Mouse (Mus musculus) frontal cortex, adult (tissue): ENCODE data around the gene Kif7.
A peak's percentile ranks its signal among the peaks of the same experiment; 100 is the strongest.

Experiments used
- ATAC-seq: cut with Nextera tagmentation; 2 replicates; pipeline ENCODE4 v1.9.2; 2017; ENCODE audit warnings: mild to moderate bottlenecking, moderate library complexity, mixed read lengths; ENCODE audit not compliant: low TSS enrichment

Gene Kif7

DNA sequence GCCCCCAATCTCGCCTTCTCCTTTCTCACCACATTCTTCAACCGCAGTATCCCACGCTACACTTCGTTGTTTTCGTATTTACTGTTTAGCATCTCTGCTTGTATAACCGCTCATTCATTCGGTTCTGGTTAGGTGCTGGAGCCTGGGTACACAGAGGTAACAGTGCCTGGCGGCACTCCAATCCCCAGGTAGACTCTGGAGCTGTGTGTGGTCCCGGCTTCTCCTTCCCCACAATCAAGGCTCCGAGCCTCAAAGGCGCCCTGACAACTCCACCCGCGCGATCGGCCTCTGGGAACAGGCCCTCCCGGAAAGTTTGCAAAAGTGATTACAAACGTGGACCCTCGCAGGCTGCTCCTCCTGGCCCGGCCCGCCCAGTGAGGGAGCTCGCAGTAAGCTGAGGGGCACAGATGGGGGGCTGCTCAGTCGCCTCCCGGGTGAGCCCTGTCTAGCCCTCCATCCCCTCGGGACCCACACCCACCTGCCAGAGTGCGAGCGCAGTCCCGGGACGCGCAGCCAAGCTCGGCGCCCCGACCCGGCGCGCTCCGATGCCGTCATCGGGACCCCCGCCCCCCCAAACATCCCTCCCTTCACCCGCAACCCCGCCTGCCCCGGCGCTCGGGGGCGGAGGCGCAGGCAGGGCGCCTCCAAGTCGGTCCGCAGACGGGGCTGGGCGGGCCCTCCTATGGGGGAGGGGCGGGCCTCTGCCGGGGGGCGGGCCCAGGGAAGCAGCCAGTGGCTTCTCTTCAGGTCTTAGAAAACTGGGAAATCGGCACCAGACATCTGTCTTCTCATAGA, at the start of gene Kif7:
Gene Kif7, minus strand, starts transcription at position 534 of the 795 bp plus-strand sequence.
- no peak for ATAC-seq

DNA sequence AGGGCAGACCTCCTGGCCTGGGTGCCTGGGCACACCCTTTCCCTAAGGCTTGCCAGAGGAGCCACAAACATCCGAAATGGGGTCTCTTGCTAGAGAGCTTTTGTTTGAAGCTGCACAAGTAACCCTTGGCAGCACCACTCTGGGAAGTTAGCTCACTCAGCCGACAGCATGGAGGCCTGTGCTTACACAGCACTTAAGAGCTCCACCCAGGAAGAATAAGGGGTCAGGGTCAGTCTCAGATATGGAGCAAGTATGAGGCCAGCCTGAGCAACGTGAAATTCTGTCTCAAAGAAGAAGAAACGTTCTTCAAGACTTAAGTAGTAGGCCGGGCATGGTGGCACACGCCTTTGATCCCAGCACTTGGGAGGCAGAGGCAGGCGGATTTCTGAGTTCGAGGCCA, 46.6 kb upstream of the Kif7 start:
- no peak for ATAC-seq

DNA sequence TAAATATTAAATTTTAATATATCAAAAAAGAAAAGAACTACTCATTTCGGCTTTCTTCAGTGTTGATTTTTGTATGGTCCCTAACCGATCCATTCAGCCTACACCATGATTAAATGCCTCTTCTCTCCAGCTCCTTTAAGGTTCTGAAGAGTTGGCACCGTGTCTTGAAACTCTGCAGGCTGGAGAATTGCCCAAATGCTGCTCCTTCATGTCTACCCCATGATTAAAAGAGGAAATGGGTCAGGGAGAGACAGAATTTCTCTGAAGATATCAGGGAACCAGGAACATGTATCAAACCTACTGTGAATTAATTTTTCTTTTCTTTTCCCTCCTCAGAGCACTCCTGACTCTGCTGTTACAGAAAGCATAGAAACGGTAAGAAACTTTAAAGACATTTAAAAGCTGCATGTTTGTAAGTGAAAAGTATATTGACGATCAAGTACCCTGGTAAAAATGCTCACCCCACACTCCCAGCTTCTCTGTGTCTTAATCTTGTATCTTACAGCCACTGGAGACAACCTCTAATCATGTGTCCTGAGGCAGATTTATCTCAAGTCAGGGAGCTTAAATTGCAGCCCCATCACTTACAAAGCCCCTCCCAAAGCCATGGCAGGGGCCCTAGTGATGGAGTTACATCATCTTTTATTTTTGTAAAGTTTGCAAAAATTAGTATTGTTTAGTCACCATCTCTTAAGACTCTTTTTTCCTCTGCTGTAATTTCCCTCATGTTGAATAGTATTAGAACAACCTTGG, 45.8 kb upstream of the Kif7 start:
- no peak for ATAC-seq

DNA sequence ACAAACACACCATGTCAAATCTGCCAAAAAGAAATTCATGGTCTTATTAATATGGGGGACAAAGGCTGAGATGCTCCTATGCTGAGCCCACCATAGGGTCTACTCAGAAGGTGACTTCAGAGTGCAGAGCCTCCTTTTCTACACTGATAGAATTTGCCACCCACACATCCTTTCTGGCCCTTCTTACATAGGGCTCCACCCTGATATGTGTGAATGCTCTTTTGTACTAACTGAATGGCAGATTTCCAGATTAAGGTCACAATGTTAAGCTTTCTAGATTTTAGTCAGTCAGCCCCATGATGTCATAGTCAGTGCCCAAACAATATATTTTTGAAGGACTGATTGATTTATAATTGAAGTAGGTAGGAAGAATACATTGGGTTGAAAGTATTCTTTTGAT, 44.2 kb upstream of the Kif7 start:
- ATAC-seq: no peak

DNA sequence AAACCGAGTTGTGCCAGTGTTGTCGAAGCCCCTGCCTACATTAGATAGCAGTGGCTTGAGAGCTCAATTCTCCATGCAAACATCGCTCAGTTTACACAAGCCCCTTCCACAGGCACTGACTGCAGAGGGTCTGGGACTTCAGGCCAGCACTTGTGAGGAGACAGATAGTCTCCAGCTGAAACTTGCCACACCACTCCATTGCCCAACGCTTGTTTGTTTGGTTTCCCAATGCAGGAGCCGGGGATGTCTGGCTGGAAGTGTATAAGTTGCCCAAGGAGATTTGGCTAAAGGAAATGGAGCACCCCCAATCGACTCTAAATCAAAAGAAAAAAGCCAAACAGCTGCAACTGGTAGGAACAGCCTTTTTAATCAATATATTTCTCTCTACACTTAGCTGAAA, 42.7 kb upstream of the Kif7 start:
- no peak for ATAC-seq

DNA sequence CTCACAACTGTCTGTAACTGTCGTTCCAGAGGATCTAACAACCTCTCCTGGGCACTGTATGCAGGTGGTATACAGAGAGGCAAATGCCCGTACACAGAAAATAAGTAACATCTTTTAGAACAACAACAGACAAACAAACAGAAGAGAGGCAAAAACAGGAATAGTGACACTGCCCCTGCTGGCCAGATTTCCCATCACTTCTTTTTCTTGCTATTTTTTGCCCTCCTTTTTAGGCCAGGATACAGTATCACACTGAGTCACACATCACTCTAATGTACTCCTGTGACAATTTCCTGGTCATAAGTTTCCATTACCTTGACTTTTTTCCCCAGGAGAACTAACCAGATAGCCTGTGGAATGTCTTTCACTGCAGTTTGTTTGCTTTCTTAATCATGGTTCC, 40.8 kb upstream of the Kif7 start:
- ATAC-seq: no peak

DNA sequence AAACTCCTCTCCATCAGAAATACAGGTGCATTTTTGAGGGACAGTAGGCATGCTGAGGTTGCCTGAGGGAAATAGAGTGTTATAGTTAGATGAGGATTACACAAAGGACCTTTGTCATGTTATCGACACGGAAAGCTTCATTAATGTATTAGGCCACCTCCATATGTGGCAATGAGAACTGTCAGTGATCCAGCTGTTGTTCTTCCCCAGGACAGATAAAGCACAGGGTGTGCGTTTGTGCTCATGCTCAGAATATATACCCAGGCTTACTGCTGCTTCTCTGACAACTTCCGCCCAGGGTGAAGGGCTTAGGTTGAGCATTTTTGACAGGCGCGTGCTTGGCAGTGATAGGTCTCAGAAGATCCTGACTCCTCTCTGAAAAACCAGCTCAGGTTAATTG, 34.0 kb upstream of the Kif7 start:
- ATAC-seq: no peak

DNA sequence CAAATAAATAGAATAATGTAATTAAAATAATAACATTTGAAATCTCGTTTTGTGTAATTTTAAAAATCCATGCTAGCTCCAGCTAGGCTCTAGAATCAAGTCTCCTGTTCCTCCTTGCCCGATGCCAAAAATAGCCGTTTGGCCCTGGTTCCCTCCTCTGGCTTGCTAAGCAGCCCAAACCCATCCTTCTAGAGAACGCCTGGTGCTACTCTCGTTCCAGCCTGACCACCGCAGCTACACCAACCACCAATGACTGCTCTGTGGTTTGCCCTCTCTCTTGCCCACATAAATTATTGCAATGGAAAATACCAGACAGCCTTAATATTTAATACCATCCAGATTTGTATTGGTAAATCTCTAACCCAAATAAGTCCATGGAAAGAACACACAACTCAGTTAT, 32.1 kb upstream of the Kif7 start:
- no peak for ATAC-seq

DNA sequence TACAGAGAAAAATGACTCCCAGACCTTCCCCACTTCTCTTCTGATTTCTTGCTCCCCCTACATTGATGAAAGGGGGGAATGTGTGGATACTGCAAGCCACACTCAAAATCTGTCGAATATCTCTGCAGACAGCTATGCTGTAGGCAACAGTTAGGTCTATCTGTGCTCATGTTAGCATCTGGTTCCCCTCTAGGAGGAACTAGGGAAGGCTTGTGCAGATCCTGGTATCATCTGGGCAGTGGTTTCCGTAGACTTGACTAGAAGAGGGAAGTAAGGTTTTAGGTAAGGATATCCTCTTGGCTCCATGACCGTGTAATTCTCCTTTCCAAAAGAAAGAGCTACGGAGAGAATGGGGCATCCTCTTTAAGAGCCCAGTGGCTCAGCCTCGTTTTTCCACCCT, 29.1 kb upstream of the Kif7 start:
- no peak for ATAC-seq

DNA sequence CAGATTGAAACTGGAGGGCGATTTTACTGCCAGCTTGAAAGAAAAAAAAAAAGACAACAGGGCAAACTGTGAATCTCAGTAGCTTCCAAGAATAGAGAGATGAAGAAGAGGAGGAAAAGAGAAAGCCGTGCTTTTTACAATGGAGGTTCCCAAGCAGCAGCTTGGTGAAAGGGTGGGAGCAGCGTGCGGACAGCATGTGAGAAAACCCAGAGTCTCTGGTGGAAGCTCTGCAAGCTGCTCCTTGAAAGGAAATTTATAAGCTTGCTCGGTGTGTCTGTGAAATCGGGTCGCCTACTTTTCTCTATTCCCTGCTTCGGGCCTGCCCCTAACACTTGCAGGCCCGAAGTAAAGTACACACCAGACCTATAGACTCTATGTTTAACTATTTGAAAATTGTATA, 28.5 kb upstream of the Kif7 start:
- ATAC-seq: peak; percentile 24; the same call in 1 of the 2 replicates

DNA sequence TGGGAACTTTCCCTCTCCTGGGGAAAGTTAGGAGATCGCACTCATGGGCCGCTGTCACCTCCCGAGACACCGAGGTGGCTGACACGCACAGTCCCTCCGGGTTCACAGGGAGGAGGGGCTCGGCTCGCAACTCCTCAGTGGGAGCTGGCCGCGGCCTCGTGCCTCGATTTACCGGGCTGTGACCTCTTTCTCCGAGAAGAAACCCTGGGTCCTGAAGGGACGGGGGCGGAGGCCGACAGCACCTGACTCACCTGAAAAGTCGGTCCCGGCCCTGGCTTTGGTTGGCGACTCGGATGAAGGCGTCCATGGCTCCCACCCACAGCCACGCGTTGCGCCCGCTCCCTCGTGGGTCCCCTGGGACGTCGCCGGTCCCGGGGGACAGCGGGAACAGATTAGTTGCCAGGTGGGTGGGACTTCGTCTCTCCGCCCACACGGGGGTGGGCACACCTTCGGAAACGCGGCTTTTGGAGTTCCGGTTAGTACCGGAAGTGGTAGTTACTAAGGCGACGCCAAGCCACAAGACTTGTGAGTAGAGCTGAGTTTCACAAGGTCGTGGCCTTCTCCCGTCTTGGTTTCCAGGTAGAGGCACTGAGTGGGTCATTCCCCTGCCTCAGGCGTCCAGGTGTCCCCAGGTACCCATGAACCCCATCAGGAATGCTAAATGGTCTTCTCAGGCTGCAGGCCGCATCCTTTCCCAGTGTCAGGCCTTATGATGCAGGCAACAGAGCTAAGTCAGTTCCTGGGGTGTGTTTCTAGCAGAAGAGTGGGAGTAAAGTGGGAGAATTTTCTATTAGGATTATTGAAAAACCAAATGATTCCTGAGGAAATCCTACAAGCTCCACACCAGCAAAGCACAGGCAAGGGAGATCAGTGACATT, 27.4 kb upstream of the Kif7 start, which contains the start of the genes Pex11a and Wdr93:
Gene Pex11a, minus strand, starts transcription at position 473 of the 878 bp plus-strand sequence.
Gene Wdr93, plus strand, starts transcription at position 505 of the 878 bp plus-strand sequence.
- ATAC-seq: peak; percentile 82

DNA sequence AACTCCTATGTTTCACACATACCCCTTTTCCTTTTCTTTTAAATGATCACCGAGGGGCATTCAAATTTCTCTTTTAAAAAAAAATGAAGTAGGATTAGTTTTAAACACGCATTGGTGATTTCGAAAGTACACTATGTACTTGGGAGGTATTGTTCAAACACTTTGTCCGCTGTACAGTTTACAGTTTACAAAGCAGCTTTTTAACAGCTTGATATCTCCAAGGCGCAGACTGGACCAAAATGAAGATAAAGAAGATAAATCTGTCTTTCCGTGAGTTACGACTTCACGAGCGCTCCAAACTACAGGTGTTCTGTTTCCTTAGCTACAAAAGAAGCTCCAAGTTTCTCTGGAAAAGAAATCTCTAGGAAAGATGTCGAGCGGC, 26.7 kb upstream of the Kif7 start:
- no peak for ATAC-seq

DNA sequence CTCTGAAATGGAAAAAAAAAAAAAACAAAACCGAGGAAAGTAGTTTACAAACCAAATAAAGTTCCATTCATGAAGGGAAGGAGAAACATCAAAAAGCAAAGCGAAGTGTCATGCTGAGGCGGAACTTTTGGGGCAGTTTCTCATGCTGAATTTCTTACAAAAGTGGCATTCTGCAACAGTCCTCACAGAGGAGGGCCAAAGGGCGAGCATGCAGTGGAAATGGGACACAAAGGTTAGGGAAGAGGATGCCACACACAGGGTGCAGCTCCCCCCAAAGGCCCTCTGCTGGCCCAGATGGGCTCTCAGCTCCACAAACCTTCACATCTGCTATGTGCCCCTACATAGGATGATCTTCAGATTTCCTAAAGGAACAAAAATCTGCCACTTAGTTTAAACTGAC, 24.8 kb upstream of the Kif7 start:
- ATAC-seq: no peak

DNA sequence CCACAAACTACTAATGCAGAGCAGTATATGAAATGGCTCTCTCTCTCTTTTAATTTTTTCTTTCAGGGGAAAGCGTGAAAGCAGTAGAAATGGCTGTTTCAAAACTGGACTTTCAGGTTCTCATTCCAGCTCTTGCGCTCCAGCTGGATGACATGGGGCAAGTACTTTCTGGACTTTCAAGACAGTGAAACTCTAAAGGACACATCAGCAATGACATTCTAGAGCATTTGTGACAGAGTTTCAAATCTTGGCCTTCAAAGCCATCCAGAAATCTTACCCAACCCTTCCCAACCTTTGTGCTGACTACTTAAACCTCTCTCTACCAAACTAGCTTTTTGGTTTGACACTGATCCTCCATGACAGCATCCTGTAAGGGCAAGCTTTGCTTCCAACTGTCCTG, 23.4 kb upstream of the Kif7 start:
- ATAC-seq: no peak

DNA sequence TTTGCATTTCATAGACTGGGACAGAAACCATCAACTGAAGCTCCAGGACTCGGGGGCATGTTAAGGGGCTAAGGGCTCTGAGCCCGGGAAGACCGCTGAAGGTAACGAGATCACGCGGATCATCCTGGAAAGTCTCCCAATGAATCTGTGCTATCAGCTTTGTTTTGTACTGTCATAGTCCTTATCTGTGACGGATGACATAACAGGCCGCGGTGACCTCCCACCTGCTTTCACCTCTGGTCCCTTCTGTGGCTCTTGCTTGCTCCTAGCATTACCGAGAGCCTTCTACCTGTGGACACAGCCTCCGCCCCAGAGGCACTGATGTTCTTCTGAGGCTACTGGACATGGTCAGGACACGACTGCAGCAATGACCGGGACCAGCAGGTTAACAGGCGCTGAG, 21.0 kb upstream of the Kif7 start:
- no peak for ATAC-seq

DNA sequence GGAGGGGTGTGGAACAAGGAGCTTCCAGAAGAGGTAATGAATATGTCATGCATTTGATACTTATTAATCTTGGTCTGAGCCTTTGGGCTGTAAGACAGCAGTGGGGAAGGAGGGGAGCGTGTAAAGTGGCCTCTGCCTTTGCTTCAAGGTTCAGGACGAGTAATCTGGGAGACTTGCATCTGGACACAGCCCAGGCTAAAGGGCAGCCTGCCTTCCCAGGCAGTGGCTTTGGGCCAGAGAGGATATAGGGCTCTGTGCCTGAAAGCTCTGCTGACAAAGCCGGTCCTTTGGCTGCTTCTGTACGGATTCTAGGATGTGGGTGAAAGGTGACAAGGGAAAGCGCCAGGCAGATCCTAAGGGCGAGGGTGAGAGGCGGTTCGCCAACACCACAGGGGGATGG, 19.0 kb upstream of the Kif7 start:
- ATAC-seq: no peak

DNA sequence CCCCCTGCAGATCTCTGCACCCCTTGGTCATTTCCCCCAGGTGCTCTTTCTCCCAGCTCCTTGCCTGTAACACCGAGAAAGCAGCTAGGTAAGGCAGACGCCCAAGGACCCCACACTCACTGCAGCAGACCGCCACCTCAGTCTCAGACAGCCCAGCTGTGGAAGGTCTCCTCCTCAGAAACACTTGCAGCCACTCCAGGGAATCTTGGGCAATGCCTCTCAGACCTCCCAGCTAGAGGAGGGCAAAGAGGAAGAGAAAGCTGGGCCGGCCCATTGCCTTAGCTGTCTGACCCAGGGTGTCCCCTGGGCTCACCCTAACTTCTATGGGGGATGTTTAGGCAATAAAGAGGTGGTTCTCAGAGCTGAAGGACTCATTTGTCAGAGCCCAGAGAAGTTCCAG, 17.1 kb upstream of the Kif7 start, which contains the start of gene Plin1:
Gene Plin1, minus strand, starts transcription at position 282 of the 400 bp plus-strand sequence.
- ATAC-seq: no peak

DNA sequence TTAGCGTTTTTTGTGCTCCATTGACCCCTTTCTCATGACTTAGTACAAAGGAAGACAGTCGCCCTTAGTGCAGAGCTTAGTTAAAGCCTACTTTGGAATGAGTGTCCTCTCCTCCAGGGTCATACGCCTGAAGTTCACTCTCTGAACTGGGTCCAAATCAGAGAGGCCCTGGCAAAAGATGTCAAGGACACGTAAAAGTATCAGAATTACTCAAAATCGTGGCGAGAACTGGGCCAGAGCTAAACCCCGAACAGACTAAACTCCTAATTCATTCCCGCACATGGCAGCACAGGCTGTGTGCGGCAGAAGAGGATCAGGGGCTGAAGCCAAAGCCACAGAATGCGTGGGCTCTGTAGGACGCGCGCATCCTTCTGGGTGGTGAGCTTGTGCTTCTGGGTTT, 15.9 kb upstream of the Kif7 start:
- ATAC-seq: no peak

DNA sequence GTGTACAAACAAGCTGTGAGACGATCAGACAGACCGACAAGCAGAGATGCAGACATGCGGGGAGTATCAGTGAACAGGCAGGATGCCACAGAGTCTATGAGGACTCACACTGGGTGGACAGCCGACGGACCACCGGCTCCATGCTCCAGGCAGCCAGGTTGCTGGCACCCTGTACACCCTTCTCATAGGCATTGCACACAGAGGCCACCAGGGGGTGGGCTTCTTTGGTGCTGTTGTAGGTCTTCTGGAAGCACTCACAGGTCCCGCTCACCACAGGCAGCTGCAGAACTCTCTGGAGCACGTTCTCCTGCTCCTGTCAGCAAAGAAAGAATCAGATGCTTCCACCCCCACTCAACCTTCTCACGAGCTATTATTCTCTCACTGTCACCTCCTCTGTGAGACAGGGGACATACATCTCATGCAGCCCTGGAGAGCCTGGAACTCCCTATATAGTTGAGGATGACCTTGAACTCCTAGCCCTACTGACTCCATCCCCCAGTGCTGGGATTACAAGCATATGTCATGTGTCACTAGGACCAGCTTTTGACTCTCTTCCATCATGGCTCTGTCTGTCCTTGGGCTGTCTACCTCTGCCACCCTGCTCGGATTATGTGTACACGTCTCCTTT, 14.3 kb upstream of the Kif7 start:
- peak; percentile 31; the same call in 1 of the 2 replicates for ATAC-seq

DNA sequence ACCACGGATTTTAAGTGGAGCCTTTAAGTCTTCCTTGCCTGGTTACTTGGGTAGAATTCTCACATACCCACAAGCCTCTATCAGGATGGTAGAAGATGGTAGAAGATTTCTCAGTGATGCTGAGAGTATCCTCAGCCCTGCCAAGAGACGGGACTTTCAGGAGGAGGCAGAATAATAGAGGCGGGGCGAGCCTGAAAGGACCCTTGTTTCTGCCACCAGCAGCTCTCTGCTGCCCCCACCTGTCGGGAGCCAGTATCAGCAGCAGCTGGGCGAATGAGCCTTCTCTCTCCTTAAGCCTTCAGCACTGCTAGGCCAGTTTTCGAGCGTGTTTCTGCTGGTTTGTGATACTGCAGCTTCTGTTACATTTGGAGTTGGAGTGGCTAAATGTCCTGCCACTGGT, 13.6 kb upstream of the Kif7 start:
- ATAC-seq: peak; percentile 66

DNA sequence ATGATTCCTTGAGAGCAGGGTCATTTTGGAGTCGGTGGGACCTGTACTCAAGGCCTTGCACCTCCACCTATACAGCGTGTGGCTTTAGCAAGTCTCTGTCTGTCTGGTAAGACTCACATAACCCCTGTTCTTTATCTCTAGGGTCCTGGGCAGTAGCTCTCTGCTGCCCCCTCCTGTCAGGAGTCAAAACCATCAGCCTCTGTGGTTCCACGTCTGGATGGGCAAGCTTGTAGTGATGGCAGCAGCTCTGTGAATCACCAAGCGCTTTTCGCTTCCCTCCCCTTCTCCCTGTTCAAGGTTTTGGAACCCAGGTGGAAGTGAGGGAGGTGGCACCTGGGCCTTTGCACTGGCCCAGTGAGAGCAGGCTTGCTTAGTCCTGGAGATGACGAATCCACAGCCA, 12.7 kb upstream of the Kif7 start:
- peak; percentile 54 for ATAC-seq

DNA sequence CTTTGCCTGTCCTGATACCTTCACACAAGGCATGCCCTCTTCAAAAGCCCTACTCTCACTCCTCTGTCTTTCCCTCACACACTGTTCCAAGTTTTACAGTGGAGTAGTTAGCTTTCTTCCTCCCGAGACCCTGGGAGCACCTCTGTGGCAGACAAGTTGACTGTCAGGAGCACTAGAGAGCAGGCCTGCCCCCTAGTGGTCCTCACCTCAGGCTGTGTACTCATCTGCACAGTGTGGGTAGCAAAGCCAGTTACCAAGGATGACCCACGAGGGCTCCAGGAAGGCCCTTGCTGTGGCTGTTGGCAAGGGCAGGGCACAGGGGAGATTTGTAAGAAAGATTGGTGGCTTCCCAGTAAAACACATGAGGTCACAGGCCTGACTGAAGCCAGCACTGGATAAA, 11.6 kb upstream of the Kif7 start:
- peak; percentile 58 for ATAC-seq
